Mouse (Mus musculus) MEL (cell line): ENCODE measurements around the gene Ifit3b. TPM values are rescaled to one million over a fixed set of nuclear protein-coding genes. Genes with fewer than 3 reads are reported as not detected.

Experiments
- DNase-seq: peaks from one replicate; pipeline ENCODE4 v3.0.0; 2011; ENCODE audit warnings: low read depth, low spot score
- H3K27ac ChIP-seq: 2 replicates; pipeline ENCODE4 v1.5.1; 2012; ENCODE audit warnings: low read depth, mild to moderate bottlenecking, control low read depth, low read length, moderate library complexity; ENCODE audit not compliant: control insufficient read depth
- H3K27me3 ChIP-seq, 2 experiments: fragments of 150-350 bp in 1 of 2; sonication (generic) in 1 of 2; 2 replicates each; pipeline ENCODE4 v1.6.1; 2012; ENCODE audit warnings: low read length in 2 of 2, mild to moderate bottlenecking in 2 of 2, improper control_type of control experiment in 1 of 2, moderate library complexity in 1 of 2; ENCODE audit not compliant: insufficient read depth in 2 of 2, control insufficient read depth in 1 of 2
- H3K36me3 ChIP-seq, 2 experiments: 2 replicates each; pipeline ENCODE4 v1.6.1; 2012 to 2014; ENCODE audit warnings: low read length in 2 of 2, improper control_type of control experiment in 1 of 2, inconsistent platforms in 1 of 2, mild to moderate bottlenecking in 1 of 2; ENCODE audit not compliant: insufficient read depth in 2 of 2, control insufficient read depth in 1 of 2
- H3K4me1 ChIP-seq, 2 experiments: fragments of 150-350 bp in 1 of 2; sonication (generic) in 1 of 2; 2 replicates each; pipeline ENCODE4 v1.6.1; 2012; ENCODE audit warnings: low read length in 2 of 2, improper control_type of control experiment in 1 of 2, mild to moderate bottlenecking in 1 of 2; ENCODE audit not compliant: insufficient read depth in 2 of 2, control insufficient read depth in 1 of 2
- H3K4me3 ChIP-seq, 2 experiments: fragments of 150-350 bp in 1 of 2; sonication (generic) in 1 of 2; 2 replicates each; pipeline ENCODE4 v1.5.1; 2012; ENCODE audit warnings: low read depth in 2 of 2, low read length in 2 of 2, mild to moderate bottlenecking in 2 of 2, moderate library complexity in 2 of 2, control low read depth in 1 of 2, improper control_type of control experiment in 1 of 2; ENCODE audit not compliant: control insufficient read depth in 1 of 2, insufficient read depth in 1 of 2
- H3K79me2 ChIP-seq: 2 replicates; pipeline ENCODE4 v1.6.1; 2012; ENCODE audit warnings: mild to moderate bottlenecking, low read length, moderate library complexity; ENCODE audit not compliant: control insufficient read depth, poor library complexity, insufficient read depth
- H3K9ac ChIP-seq: 2 replicates; pipeline ENCODE4 v1.6.1; 2012; ENCODE audit warnings: low read depth, mild to moderate bottlenecking, control low read depth, low read length, moderate library complexity; ENCODE audit not compliant: control insufficient read depth, poor library complexity, severe bottlenecking
- H3K9me3 ChIP-seq: fragments of 150-350 bp; sonication (generic); replicated peaks from 2 replicates; pipeline ENCODE4 v1.6.1; 2012; ENCODE audit warnings: mild to moderate bottlenecking, low read length, improper control_type of control experiment, moderate library complexity; ENCODE audit not compliant: insufficient read depth
- ELF1 ChIP-seq: IDR thresholded peaks from 2 replicates; pipeline ENCODE4 v1.6.1; 2014; ENCODE audit warnings: low read depth, mild to moderate bottlenecking, inconsistent platforms, low read length, improper control_type of control experiment, moderate library complexity
- EP300 ChIP-seq, 2 experiments: IDR thresholded peaks; 2 replicates each; pipeline ENCODE4 v1.6.1; 2011; ENCODE audit warnings: improper control_type of control experiment in 2 of 2, low read length in 2 of 2, low read depth in 1 of 2, mild to moderate bottlenecking in 1 of 2
- ETS1 ChIP-seq: IDR thresholded peaks from 2 replicates; pipeline ENCODE4 v1.6.1; 2012; ENCODE audit warnings: low read depth, mild to moderate bottlenecking, inconsistent platforms, low read length, improper control_type of control experiment, moderate library complexity
- MEF2A ChIP-seq: IDR thresholded peaks from 2 replicates; pipeline ENCODE4 v1.6.1; 2014; ENCODE audit warnings: low read depth, mild to moderate bottlenecking, inconsistent platforms, low read length, improper control_type of control experiment; ENCODE audit not compliant: poor library complexity, insufficient replicate concordance, severe bottlenecking; ENCODE audit errors: extremely low read depth
- NRF1 ChIP-seq: IDR thresholded peaks from 2 replicates; pipeline ENCODE4 v1.6.1; 2014; ENCODE audit warnings: low read depth, mild to moderate bottlenecking, inconsistent platforms, low read length, improper control_type of control experiment, moderate library complexity; ENCODE audit not compliant: poor library complexity, insufficient read depth, severe bottlenecking
- SIN3A ChIP-seq: IDR thresholded peaks from 2 replicates; pipeline ENCODE4 v1.6.1; 2012; ENCODE audit warnings: low read length, improper control_type of control experiment, inconsistent platforms
- TAL1 ChIP-seq: IDR thresholded peaks from 2 replicates; pipeline ENCODE4 v1.6.1; 2012; ENCODE audit warnings: mild to moderate bottlenecking, inconsistent platforms, low read length, moderate library complexity, mixed read lengths
- TBP ChIP-seq: IDR thresholded peaks from 2 replicates; pipeline ENCODE4 v1.8.0; 2011; ENCODE audit warnings: low read depth, low read length, improper control_type of control experiment
- UBTF ChIP-seq: IDR thresholded peaks from 2 replicates; pipeline ENCODE4 v1.6.1; 2012; ENCODE audit warnings: low read depth, mild to moderate bottlenecking, inconsistent platforms, low read length, improper control_type of control experiment, moderate library complexity, borderline replicate concordance; ENCODE audit not compliant: insufficient read depth
- USF1 ChIP-seq: IDR thresholded peaks from 2 replicates; pipeline ENCODE4 v1.6.1; 2014; ENCODE audit warnings: low read depth, mild to moderate bottlenecking, inconsistent platforms, low read length, improper control_type of control experiment, moderate library complexity
- USF2 ChIP-seq, 2 experiments: IDR thresholded peaks; 2 replicates each; pipeline ENCODE4 v1.6.1; 2011 to 2012; ENCODE audit warnings: improper control_type of control experiment in 2 of 2, low read length in 2 of 2, borderline replicate concordance in 1 of 2, inconsistent platforms in 1 of 2, low read depth in 1 of 2, mild to moderate bottlenecking in 1 of 2; ENCODE audit not compliant: insufficient read depth in 1 of 2
- ZC3H11A ChIP-seq: IDR thresholded peaks from 2 replicates; pipeline ENCODE4 v1.6.1; 2012; ENCODE audit warnings: low read depth, mild to moderate bottlenecking, inconsistent platforms, low read length, improper control_type of control experiment
- polyA plus RNA-seq, 2 experiments: library from polyadenylated mRNA; stranded (reverse) in 1 of 2; unstranded in 1 of 2; fragments of >175 nt in 1 of 2; fragments of >200 nt in 1 of 2; gene quantifications; 2 replicates each; pipeline versions ENCODE4 v1.2.1 to v1.2.4; 2012; ENCODE audit warnings: low replicate concordance in 2 of 2, low read depth in 1 of 2; ENCODE audit not compliant: insufficient read length in 2 of 2, insufficient read depth in 1 of 2, missing spikeins in 1 of 2
- total RNA-seq: library from RNA; depleted of rRNA; stranded (reverse); fragments of 300-350 nt; gene quantifications from 2 replicates; pipeline ENCODE4 v1.2.3, GENCODE M21; 2012

Ifit3b gene
- total and polyA plus RNA-seq, 3 experiments, result not detected

DNA sequence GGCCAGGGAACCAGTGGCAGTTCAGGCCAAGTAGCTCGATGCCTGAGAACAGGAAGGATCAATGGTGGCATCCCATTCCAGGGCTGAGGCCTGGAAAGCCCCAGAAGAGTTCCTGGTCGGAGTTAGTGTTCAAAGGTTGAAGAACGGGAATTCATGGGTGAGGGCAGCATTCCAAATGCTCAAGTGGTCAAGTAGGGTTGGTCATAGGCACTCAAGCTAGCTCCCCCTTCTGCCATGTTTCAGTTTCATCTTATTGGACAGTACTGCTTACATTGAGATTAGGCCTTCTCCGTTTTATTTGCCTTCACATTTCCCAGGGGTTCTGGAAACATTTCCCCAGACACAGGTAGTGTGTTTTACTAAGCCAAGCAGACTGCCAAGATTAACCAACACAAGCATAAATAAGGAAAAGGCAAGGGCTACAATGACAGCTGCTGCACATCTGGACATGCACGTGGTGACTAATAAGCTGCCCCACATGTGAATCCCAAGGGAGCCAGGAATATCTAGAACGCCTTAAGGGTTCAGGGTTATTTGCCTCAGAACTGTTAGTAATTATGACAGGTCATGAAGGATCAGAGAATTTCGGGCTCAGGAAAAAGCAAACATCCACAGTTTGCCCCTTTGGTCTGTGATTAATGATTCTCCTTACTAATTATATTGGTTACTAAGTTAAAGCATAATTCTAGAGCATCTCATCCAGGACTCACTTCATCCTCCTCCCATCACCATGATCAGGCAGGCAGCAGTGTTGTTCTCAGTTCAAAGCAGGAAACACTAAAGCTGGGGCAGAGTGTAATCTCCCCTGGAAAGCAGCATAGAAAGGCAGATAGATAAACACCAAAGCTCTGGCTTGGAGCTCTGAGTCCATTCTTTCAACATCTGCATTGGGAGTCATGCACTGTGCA is 38.5 kb upstream of the Ifit3b start:
- H3K27ac ChIP-seq, result no peak overlapping the region
- no peaks in the 10 kb centered on the region for H3K36me3 ChIP-seq
- no peak overlapping the region for H3K9ac ChIP-seq
- no peaks in the 10 kb centered on the region for H3K9me3 ChIP-seq
- no peak for DNase-seq
- peaks cover 1 to 3% of the 10 kb centered on the region in 2 experiments; a peak in 2 of 4 replicates for H3K27me3 ChIP-seq
- no peaks in the 10 kb centered on the region for H3K4me1 ChIP-seq
- no peak overlapping the region for H3K4me3 ChIP-seq
- no peaks in the 10 kb centered on the region for H3K79me2 ChIP-seq
- TF ChIP-seq TAL1 (no peak), NRF1 (no peak), MEF2A (no peak), TBP (no peak), USF2 (IDR thresholded peaks at IDR 0.05; ENCODE audit: borderline replicate concordance in 1 of 2, insufficient read depth in 1 of 2, low read depth in 1 of 2, low read length in 2 of 2) (no peak), UBTF (no peak), ELF1 (no peak)

- H3K27me3 ChIP-seq, result peaks cover 1 to 3% of the 10 kb centered on the region in 2 experiments; a peak in 2 of 4 replicates
- H3K79me2 ChIP-seq, result no peaks in the 10 kb centered on the region
- H3K9ac ChIP-seq, result no peak overlapping the region
- no peak for TF ChIP-seq SIN3A
- no peak for TF ChIP-seq USF1
- no peak for TF ChIP-seq ETS1
- TF ChIP-seq EP300 (IDR thresholded peaks at IDR 0.05; ENCODE audit: low read depth in 1 of 2, low read length in 2 of 2), result no peak
- TF ChIP-seq ZC3H11A, result no peak
- no peaks in the 10 kb centered on the region for H3K9me3 ChIP-seq
- H3K36me3 ChIP-seq, result no peaks in the 10 kb centered on the region
- no peaks in the 10 kb centered on the region for H3K4me1 ChIP-seq
- no peak overlapping the region for H3K4me3 ChIP-seq
- H3K27ac ChIP-seq, result no peak overlapping the region
- no peak for DNase-seq
Observed at GRCm38 (mm10) chr19:34569896-34570476, 37.8 kb upstream of the Ifit3b start.
